Mouse (Mus musculus) 416B (cell line): ENCODE data around the gene Dop1b.
A peak's percentile ranks its signal among the peaks of the same experiment; 100 is the strongest.
"Not testable (repeated sequence)": the region's sequence is repeated elsewhere in the genome, so short reads cannot be mapped to it uniquely, and the experiment has no call there.

Source experiments
- DNase-seq: peaks from one replicate; pipeline ENCODE4 v3.0.0; 2011; ENCODE audit warnings: low read depth

Gene Dop1b

DNA sequence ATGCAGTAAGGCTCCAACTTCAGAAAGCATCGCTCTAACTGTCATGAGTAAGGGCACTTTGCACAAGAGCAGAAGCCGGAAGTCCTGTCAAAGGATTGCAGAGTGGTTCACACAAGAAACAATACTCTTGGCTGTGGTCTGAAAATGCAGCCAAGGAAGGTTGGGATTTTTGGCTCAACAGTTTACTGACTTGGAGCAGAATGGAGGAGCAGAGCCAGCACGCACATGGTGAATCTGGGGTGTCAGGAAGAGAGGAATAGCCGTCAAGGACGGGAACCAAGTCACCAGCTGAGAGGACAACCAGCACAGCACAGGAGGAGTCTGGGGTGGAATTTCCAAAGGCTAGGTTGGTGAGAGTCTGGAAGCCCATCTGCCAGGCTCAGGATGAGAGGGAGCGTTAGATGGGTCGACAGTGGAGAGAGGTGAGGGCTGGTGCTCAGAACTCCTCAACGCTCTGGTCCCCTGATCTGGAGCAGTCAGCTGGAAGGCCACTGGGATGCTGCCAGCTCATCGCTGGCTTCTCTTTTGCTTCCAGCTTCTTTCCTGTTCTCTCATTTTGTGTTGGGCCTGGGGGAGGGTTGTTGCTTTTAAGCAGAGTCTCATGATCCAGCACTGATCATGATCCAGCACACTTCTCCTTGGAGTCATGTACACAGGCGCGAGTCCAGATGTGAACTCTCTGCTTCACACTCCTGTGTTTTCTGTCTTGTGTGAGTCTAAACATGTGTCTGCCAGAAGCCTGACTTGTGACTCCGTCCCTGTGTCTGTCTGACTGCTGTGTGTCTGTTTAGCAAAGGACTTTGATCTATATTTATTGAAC lies 85.5 kb downstream of the Dop1b start:
- DNase-seq: no peak

DNA sequence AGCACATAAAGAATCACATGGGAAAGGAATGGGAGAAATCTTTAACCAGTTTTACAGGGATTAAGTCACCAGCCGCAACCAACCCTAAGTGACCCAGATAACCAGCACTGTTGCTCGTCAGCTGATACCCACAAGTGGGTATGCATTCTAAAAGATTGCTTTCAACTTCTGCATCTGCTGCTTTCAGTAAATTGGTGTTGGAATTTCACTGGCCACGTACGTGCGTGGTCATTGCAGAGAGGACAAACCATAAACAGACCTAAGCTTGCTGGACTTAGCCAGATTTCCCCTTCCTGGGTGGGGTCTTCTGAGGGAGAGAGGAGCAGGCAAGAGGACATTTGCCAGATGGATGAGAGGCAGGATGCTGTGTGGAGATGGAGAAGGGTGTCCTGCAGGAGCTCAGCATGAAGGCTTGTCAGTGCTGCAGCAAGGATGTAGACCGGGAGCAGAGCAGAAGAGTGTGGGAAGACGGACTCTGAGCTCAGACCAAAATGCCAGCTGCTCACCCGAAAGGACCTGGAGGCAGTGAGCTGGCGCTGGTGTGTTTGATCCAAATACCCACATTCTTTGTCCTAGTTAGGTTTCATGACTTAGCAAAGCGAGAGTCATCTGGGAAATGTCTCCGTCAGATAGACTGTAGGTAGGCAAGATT lies 86.3 kb downstream of the Dop1b start:
- no peak for DNase-seq

DNA sequence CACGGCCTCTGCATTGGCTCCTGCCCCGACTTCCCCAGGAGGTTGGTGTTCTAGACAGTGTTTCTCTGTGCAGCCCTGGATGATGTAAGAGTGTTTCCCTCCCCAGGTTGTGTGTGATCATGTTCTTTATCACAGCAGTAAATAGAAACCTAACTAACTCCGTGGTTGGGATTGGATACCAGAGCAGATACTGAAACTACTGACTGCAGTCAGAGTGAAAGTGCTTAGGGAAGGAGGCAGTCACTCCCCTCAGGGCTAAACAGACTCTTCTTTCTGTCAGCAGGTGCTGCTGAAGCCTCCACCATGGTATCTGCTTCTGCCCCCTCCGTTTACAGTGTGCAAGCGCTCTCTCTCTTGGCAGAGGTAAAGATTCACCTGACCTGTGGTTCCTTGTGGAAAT lies 86.9 kb downstream of the Dop1b start:
- no peak for DNase-seq

DNA sequence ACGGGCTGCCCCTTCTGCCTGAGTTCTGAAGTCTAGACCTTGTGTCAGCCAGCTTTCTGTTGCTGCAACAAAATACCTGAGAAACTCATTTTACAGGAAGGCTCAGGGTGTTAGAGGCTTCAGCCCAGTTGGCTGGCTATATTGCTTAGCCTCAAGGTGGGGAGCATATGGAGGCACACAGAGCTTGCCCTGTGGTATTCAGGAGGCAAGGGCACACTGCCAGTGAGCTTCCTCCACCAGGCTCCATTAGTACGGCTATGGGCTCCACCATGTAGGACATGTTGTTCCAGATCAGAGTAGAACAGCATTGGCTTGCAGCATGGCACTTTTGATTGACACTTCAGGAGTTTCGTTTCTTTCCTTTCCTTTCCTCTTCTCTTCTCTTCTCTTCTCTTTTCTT lies 87.4 kb downstream of the Dop1b start:
- DNase-seq: no peak

DNA sequence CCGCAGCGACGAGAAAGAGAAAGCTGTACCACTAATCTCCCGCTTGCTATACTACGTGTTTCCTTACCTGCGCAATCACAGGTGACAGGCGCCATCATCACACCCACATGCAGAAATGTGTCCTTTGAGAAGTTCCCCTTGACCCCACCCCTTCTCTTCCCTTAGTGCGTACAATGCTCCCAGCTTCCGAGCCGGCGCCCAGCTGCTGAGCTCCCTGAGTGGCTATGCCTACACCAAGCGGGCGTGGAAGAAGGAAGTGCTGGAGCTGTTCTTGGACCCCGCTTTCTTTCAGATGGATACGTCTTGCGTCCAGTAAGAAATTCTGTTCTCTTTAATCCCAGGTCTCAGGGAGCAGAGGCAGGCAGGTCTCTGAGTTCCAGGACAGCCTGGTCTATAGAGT lies 88.2 kb downstream of the Dop1b start:
- DNase-seq: no peak

DNA sequence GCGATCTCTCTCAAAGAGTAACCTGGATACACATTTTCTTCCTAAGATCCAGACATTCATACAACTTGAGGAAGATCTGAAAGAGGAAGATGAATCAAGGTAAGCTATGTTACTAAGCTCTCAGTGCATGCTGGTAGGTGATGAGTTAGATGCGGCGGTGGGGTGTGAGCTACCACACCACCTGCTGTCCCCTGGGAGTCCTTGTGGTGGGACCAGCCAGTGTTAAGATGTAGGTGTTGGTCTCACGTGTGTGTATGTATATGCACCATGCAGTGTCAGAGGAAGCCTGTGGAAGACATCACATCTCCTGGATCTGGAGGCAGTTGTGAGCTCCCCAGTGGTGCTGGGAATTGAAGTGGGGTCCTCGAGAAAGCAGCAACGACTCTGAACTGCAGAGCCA lies 95.5 kb downstream of the Dop1b start:
- DNase-seq: no peak

DNA sequence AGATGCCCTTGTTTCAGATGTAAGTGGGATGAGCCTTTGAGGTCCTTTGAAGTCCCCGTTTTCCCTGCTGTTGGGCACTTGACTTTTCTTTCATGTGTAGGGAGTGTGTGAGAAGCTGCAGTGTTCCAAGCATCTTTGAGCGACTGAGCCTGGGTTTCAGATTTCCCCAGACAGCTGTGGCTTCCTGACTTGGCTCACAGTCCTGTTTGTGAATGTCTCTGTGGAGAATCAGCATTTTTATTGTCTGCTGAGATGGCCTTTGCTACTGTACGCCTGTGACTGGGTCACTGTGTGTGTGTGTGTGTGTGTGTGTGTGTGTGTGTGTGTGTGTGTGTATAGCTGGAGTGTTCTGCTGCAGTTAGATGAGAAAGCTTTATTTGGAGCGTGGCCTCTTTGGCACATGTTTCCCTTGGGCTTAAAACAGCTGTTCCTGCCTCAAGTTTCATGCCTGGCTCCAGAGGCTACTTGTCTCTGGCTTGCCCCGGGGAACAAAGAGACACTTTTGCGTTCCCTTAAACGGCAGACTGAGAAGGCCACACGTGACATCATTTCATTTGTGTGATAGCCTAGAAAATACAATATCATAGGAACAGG lies 96.4 kb downstream of the Dop1b start:
- DNase-seq: peak; percentile 39

DNA sequence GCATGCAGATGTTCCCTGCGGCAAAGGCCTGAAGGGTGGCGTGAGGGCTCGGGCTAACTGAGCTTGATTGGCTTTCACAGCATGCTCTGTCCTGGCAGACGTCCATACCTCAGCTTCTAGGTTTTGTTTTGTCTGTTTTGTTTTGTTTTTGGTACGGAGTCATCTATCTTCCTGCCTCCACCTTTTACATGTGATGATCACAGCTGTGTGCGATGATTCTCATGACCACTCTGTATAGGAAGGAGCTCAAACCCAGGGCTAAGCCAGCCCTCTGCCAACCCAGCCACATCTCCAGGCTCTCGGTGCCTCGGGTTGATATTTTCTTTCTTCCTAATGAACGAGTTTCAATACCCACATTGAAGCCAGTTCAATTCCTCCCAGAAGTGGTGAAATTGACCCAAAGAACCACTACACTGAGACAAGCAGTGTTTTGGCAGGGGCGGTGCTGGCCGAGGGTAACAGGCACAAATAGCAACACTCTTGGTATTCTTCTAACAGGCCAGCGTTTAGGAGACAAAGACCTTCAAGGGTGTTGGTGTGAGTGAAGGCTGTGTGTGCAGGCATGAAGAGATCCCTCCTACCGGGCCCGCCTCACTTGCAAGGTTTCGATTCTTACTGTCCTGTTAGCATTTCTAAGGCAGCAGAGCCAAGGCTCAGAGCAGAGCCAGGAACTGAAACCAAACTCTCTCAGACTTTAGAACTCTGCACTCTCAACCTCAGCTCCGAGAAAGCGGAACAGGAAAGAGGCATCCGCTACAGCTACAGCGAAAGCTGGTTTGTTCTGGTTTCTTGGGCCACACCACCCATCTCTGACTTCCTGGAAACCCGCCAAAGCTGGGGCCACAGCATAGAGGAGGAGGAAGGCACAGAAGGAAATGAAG lies 104.4 kb downstream of the Dop1b start:
- peak; percentile 98 for DNase-seq

DNA sequence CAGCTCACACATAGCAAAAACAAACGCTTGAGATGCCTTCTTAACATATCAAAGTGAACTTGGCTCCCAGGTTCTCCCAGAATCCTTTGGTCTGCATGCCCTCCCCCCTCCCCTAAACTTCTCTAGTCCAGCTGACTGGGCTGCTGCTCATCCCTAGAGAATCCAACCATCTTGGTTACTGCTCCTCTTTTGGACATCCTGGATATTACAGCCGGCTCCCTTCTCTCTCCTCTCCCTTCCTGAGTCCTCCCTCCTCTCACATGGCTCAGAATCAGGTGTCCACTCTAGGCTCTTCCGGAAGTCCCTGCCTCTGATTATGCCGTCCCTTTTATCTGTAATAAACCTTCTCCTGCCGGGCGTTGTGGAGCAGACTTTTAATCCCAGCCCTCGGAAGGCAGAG lies 105.2 kb downstream of the Dop1b start:
- no peak for DNase-seq

DNA sequence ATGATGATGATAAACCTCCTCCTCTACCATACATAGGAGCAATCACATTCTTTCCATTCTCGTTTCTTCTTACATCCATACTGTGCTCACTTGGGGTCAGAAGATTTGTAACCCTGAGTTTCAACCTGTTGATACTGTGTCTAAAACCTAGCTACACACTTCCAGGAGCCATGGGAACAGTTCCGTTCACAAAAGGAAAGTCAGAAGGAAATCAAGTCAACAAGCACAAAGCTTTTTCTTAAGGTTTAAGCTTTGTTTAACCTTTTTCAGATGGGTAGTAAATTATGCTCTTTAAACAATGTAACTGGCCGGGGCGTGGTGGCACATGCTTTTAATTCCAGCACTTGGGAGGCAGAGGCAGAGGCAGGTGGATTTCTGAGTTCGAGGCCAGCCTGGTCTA lies 105.7 kb downstream of the Dop1b start:
- DNase-seq: no peak

DNA sequence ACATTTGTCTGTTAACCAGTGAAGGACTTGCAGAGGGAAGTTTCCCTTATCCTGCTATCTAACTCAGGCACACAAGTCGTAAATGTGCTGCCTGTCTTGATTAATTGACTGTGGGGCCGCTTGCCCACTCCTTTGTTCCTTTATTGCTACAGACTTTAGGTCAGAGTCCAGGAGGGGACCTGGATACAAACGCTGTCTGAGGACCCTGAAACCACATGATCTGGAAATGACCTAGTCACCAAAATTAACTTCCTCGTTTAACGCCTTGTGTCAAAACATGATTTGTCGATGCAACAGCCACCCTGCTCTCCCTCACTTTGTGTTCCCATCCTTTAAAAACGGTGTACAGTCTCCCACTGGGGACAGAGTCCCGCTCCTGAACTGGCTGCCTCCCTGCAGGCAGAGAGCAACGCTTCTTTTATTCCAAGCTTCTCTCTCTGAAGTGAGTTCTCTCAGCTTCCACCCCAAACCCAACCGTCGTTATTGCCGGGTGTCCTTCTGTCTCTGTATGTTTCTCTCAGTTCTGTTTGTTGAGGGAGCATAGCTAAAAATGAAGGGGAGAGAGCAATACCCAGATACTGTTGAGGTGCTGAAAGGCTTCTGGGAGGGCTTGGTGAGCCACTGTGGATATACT lies 107.1 kb downstream of the Dop1b start:
- peak; percentile 40 for DNase-seq

DNA sequence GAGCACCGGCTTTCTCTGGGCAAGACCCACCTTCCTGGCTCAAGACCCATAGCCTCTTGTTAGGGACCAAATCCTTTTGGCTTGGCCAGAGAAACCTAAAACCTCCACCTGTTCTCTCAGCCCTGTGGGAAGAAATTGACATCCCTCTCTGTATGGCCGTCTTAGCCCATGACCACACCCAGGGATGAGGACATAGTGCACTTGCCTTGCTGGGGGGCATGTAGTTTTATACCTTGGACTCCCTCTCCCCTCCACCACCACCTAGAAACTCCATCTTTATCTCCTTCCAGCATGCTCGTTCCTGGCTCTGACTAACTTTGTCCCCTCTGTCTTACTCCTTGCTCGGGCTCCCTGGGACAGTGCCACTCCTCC lies 107.6 kb downstream of the Dop1b start:
- no peak for DNase-seq

DNA sequence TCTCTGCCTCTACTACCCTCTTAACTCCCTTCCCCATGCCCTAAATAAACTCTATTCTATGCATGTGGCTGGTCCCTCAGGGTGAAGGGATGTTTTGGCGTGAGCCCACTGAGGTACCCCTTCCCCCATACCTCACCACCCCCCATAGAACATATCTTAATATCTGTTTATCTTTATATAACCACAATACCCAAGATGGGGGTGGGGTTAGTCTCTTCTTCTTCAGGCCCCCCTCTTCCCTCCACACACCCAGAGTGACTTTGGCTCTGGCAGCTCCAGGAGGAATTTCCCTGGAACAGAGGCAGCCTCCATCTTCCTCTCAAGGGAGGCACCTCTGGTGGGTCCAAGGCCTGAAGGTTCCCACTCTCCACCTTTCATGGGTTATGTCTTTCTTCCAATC lies 108.3 kb downstream of the Dop1b start:
- DNase-seq: no peak

DNA sequence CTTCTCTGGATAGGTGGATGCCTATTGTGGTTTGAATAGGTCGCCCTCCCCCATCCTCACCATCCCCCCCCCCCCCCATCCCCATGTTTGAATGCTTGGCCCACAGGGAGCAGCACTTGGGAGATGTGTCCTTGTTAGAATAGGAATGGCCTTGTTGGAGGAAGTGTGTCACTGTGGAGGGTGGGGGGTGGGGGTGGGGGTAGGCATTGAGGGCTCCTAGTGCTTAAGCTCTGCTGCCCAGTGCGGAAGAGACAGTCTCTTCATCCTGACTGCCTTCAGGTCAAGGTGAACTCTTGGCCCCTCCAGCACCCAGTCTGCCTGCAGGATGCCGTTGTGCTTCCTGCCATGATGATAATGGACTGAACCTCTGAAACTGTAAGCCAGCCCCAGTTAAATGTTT lies 110.0 kb downstream of the Dop1b start:
- no peak for DNase-seq

DNA sequence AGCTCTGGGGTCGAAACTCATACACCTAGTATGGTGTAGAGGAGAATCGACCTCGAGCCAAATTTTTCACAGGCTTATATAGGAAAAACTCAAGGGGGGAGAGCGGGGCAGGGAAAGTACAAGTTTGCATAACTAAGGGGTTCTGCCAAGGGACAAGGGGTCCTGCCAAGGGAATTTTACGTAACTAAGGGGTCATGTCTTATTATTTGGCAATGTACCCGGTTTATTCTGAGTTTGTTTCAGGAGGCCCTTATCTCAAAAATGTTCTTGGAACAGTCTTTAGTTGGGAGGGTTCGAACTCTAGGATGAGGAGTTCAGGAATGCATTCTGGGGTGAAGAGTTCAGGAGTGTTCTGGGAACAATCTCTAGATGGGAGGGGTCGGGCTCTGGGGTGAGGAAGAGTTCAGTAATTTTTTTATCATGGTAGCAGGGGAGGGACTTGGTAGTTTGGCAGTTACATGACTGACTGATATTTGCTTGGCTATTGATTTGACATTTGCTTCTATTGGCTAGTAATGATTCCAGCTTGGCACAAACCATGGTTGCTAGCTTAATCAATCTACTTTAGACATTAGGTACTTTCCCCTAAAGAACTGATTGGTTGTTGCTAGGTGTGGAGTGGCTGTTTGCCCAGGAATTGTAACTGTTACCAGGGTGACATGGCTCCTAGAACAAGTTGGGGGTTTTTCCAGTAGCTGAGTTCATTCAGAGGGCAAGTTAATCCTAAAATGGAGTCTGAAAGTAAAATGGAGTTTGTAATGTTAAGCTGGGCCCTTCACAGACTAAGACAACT lies 110.9 kb downstream of the Dop1b start:
- DNase-seq: not testable (repeated sequence)

DNA sequence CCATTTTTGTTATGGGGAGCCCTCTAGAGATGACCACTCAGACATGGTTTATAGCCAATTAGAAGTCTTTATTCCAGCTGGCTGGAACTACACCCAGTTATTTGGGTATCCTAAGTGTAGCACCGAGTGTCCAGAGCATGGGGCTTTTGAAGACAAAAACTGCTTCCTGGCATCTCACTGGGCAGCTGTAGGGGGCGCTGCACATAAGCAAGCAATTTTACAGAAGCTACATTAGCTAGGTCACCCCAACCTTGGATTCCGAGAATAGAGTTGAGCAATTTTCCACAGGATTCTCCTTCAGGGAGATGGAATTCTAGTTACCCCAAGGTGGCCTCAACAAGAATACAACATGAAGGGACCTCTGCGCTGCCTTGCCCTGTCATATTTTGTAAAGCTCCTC lies 113.1 kb downstream of the Dop1b start:
- no peak for DNase-seq

DNA sequence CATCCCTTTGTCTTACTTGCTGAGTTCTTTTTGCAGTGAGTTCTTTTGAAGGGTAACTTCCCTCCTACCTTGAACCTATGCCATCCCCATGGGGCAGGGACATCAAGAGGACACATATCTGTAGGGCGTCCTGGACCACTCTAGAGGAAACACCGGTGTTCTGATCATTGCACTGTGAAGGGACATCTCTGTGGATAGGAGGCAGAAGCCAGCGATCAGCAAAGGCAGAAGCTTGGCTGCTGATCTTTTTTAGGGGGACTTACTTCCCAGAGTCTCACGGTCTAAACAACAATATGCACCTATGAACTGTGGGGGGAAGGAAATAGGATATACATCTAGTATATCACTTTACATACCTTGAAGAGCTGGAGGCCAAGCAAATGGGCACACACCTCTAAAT lies 113.8 kb downstream of the Dop1b start:
- no peak for DNase-seq

DNA sequence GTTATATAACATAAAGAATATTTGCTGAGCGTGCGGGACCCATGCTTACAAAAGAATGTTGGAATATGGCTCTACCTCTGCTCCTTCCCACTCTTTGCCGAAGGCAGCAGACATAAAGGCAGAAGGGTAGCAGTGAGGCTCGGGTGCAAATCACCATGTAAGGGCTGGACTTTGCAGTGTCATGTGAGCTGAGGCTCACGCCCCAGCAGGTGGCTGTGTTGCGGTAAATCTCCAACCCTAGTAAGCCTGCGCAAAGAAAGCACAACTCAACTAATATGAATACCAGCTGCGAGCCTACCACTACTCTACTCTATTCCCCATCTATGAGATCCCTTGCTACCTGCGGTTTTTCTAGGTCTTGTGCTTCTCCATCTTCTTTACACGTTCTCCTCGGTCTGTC lies 114.3 kb downstream of the Dop1b start:
- no peak for DNase-seq

DNA sequence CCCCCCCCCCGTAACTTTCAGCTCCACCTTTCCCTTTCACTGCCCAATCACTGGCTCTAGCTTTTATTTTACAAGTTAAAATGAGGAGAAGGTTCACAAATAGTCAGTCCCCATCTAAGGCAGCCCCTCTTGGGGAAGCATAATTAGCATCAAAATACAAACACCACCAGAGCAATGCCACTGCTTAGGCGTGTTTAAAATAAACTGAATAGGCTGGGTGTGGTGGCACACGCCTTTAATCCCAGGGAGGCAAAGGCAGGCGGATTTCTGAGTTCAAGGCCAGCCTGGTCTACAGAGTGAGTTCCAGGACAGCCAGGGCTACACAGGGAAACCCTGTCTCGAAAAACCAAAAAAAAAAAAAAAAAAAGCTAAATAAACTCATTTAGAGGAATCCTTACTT lies 114.8 kb downstream of the Dop1b start:
- DNase-seq: not testable (repeated sequence)

DNA sequence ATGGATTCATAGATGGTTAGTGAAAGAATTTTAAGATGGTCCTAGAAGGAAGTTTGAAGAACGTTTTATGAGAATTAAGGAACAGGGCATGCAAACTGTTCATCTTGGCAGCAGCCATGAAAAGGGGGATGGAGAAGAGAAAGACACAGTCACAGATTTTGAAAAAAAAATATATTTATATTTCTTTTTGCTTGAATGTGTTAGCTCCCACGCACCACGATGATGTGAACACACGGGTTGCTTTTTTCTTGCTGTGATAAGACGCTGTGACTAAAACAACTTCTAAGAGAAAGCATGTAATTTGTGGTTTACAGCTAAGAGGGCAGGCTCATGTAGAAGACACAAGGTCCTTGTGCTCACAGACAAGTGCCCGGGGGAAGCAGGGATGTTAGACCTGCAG lies 115.2 kb downstream of the Dop1b start:
- DNase-seq: no peak

DNA sequence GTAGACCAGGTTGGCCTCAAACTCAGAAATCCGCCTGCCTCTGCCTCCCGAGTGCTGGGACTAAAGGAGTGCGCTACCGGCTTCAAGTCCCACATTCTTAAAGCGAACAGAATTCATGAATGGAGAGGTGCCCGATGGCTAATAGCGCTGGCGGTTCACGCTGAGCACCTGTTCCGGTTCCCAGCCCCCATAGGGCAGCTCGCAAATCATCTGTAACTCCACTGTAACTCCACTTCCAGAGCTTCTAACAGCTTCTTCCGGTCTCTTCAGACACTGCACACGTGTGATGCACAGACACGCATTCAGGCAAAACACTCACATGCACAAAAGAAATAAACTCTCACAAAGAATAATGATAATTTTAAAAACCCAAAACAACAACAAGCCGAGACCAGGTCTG lies 117.8 kb downstream of the Dop1b start:
- no peak for DNase-seq
